Mouse (Mus musculus) small intestine, adult 2 months (tissue): Measurements from ENCODE around the gene Rab31. TPM values are rescaled to one million over a fixed set of nuclear protein-coding genes. Genes with fewer than 3 reads are reported as not detected.
A peak's percentile ranks its signal among the peaks of the same experiment; 100 is the strongest.

Experiments
- H3K27ac ChIP-seq: fragments of 200-500 bp; 2 replicates; pipeline ENCODE4 v1.5.1; 2012; ENCODE audit warnings: low read depth, low read length, control low read depth, inconsistent platforms; ENCODE audit not compliant: insufficient read depth
- H3K27me3 ChIP-seq: fragments of 200-500 bp; 2 replicates; pipeline ENCODE4 v1.6.1; 2012; ENCODE audit warnings: mild to moderate bottlenecking, moderate library complexity, low read length, inconsistent platforms; ENCODE audit not compliant: control insufficient read depth, insufficient read depth
- H3K36me3 ChIP-seq: fragments of 200-500 bp; 2 replicates; pipeline ENCODE4 v1.6.1; 2012; ENCODE audit warnings: mild to moderate bottlenecking, low read length, control low read depth, inconsistent platforms; ENCODE audit not compliant: control insufficient read depth, insufficient read depth
- H3K4me1 ChIP-seq: fragments of 200-500 bp; 2 replicates; pipeline ENCODE4 v1.6.1; 2012; ENCODE audit warnings: low read length, inconsistent platforms, mixed read lengths; ENCODE audit not compliant: control insufficient read depth, insufficient read depth, insufficient read length
- H3K4me3 ChIP-seq: fragments of 200-500 bp; 2 replicates; pipeline ENCODE4 v1.5.1; 2012; ENCODE audit warnings: low read depth, mild to moderate bottlenecking, control low read depth, inconsistent platforms, low read length, moderate library complexity
- CTCF ChIP-seq: fragments of 200-500 bp; IDR thresholded peaks from 2 replicates; pipeline ENCODE4 v1.5.1; 2012; ENCODE audit warnings: low read depth, mild to moderate bottlenecking, control low read depth, inconsistent platforms, low read length, moderate library complexity, mixed read lengths; ENCODE audit not compliant: insufficient replicate concordance, insufficient read length; ENCODE audit errors: extremely low read depth
- POLR2A ChIP-seq: fragments of 200-500 bp; IDR thresholded peaks from 2 replicates; pipeline ENCODE4 v1.6.1; 2012; ENCODE audit warnings: low read depth, mild to moderate bottlenecking, control low read depth, inconsistent platforms, low read length, moderate library complexity
- WGBS: fragments of 180-500 bp; shearing (Covaris S2); methylation state at CpG from one replicate; pipeline ENCODE4 v1.1.7; 2018; 5-methylcytosine and 5-hydroxymethylcytosine counted together
- polyA plus RNA-seq: library from polyadenylated mRNA; depleted of rRNA; stranded (reverse); fragments of >200 nt; gene quantifications from 2 replicates; pipeline ENCODE4 v1.2.3, GENCODE M21; 2012

Rab31 gene
- polyA plus RNA-seq, 1 experiment = 7.8 TPM

- no peaks in the 10 kb centered on the region for H3K27me3 ChIP-seq
- H3K4me3 ChIP-seq = no peak overlapping the region
- H3K36me3 ChIP-seq = peaks cover 16% of the 10 kb centered on the region
- TF ChIP-seq CTCF (no peak), POLR2A (no peak)
- 56% methylated on average over 12 of the region's 12 CpGs for WGBS
- H3K4me1 ChIP-seq = peaks cover 9% of the 10 kb centered on the region; the same call in 1 of the 2 replicates
- no peak overlapping the region for H3K27ac ChIP-seq
These were observed 16.2 kb upstream of the Rab31 start for GRCm38 (mm10) chr17:65788542-65789291.

DNA sequence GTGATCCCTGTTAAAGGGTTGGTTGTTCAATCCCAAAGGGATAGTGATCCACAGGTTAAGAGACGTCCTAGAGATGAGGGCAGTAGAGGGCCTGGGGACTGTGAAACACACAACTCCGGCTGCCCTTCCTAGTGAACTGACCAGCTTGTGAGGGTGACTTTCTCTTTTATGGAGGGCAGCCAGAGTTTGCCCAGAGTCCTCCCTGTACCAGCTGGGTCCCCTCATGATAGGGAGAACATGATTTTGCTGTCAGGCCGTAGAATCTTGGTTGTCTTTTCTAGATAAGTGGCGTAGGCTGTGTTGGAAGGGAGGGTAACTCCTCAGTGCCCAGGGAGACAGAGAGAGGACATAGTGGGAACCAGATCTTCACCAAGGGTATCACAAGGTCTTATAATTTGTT is 14.7 kb upstream of the Rab31 start:
- TF ChIP-seq CTCF (no peak), POLR2A (no peak)
- Histone ChIP-seq H3K27me3 (no peaks in the 10 kb centered on the region), H3K36me3 (peaks cover 16% of the 10 kb centered on the region), H3K4me1 (peaks cover 9% of the 10 kb centered on the region; the same call in 1 of the 2 replicates), H3K4me3 (no peak overlapping the region), H3K27ac (no peak overlapping the region)
- 89% methylated on average over 4 of the region's 4 CpGs for WGBS

DNA sequence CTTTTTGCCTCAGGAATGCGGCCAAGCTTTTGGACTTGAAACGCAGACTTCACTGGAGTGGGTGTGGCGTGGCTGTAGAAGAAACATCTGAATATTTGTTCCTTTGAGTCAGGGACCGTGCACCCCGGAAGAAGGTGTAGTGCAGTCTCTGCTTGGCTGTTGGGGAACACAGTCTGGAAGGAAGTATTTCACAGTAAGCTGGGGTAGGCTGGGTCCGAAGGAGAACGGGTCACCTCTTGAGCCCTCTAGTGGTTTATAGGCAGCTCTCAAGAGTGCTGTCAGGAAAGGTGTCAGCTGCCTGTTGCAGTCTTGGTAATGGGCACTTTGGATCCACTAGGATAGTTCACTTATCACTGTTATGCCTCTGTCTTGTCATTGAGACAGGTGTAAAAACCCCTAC is 13.7 kb upstream of the Rab31 start:
- Histone ChIP-seq H3K27me3 (no peaks in the 10 kb centered on the region), H3K36me3 (peaks cover 12% of the 10 kb centered on the region), H3K4me1 (peaks cover 9% of the 10 kb centered on the region; the same call in 1 of the 2 replicates), H3K4me3 (no peak overlapping the region), H3K27ac (no peak overlapping the region)
- TF ChIP-seq POLR2A (no peak), CTCF (peak; percentile 59; the same call in 1 of the 2 replicates)
- 52% methylated on average over 7 of the region's 7 CpGs for WGBS

DNA sequence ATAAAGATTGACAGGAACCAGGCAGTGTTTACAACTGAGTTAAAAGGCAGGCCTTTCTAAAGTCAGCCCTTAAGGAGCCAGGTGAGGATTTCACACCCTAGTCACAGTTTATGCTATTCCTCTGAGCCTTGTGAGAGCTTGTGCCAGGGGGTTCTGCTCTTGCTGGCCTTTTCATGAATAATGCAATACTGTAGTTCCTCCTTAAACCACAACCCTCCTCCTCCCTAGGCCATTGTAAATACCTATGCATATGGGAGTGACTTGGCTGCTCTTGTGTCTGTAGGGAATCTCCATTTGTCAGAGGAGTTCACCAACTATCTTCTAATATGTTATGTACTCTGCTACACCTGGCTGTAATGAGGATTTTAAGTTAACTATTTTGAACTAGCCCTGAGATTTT is 13.2 kb upstream of the Rab31 start:
- no peak overlapping the region for H3K27ac ChIP-seq
- TF ChIP-seq CTCF (no peak), POLR2A (no peak)
- H3K27me3 ChIP-seq = no peaks in the 10 kb centered on the region
- peaks cover 11% of the 10 kb centered on the region for H3K36me3 ChIP-seq
- no peak overlapping the region for H3K4me3 ChIP-seq
- peaks cover 9% of the 10 kb centered on the region; the same call in 1 of the 2 replicates for H3K4me1 ChIP-seq

- Histone ChIP-seq H3K4me1 (peaks cover 7% of the 10 kb centered on the region; the same call in 1 of the 2 replicates), H3K4me3 (peak overlapping the region; percentile 32; the same call in 1 of the 2 replicates), H3K27ac (peak overlapping the region; percentile 84), H3K36me3 (peaks cover 7% of the 10 kb centered on the region), H3K27me3 (no peaks in the 10 kb centered on the region)
- 53% methylated on average over 8 of the region's 8 CpGs for WGBS
- TF ChIP-seq CTCF = no peak
- no peak for TF ChIP-seq POLR2A
These were observed 12.1 kb upstream of the Rab31 start for GRCm38 (mm10) chr17:65784610-65785140.

DNA sequence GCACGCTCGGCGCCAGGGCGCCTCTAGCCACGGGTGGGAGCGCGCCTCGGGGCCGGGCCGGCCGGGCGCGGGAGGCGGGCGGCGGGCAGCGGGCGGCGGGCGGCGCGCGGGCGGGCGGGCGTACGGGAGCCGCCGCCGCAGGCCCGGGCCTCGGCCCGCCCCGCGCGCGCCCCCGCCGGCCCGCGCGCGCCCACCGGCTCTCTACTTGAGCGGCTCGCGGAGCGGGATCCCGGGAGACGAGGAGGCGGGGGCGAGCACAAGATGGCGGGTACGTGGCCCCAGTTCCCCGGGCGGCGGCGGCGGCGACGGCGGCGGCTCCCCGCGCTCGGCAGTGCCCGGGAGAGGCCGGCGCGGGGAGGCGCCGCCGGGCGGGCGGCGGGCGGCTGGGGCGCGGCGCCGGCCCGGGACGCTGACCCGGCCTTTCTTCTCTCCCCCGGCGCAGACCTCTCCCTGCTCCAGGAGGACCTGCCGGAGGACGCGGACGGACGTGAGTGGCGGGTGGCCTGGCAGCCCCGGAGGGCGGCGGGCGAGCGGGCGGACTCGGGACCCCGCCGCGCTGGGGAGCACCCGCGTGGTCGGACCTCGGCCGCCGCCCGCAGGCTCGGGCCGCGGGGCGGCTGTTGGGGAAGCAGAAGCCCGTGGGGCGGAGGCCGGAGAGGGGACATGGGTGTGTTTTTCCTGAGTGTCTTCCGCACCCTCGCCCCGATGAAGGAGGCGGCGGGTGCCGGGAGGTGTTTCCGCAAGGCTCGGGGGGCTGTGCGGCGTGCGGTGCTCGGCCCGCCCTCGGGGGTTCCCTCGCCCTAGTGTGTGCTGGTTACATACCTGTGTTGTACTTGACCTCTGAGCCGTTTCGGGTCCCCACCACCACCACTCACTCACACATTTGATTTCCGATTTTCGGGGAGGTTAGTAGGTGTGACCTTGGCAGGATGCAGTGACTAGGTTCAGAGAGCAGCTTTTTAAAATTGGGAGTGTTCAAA is 10.9 kb upstream of the Rab31 start:
- Histone ChIP-seq H3K27ac (peak overlapping the region; percentile 98), H3K27me3 (no peaks in the 10 kb centered on the region), H3K36me3 (peaks cover 5% of the 10 kb centered on the region), H3K4me1 (peaks cover 5% of the 10 kb centered on the region; the same call in 1 of the 2 replicates), H3K4me3 (peak overlapping the region; percentile 83)
- TF ChIP-seq CTCF = no peak
- TF ChIP-seq POLR2A = no peak
- WGBS = 2% methylated on average over 88 of the region's 135 CpGs

DNA sequence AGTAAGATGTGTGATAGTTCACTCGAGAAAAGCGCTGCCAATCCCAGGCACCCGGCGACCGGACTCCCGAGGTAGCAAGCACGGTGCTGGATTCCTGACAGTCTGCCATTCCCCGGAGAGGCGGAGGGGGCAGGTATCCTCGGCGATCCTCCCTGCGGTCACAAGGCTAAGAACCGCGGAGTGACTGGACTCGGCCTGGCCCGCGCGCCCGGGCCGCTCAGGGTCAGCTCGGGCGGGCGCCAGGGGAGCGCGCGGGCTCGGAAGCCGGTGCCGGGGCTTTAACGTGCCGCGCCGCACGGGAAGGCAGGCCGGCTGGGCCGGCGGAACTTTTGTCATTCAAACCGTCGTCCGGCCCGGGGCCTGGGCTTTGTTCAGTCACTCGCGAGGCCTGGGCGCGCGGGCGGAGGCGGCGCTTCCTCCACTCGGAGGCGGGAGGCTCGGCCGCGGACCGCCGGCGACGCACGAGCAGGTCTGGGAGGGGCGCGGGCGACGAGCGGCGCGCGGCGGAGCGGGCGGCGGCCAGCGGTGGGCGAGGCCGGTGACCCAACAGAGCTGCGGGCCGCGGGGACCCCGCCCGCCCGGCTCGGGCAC is 10.1 kb upstream of the Rab31 start, which contains the start of gene Ppp4r1:
Gene Ppp4r1, plus strand, starts transcription at position 23 of the 591 bp plus-strand sequence.
- Histone ChIP-seq H3K4me3 (peak within 1 kb of the TSS; percentile 83), H3K36me3 (peaks cover 5% of the 10 kb centered on the region), H3K4me1 (peaks cover 9% of the 10 kb centered on the region; the same call in 1 of the 2 replicates), H3K27me3 (no peaks in the 10 kb centered on the region), H3K27ac (peak within 1 kb of the TSS; percentile 98)
- 1% methylated on average over 81 of the region's 81 CpGs for WGBS
- TF ChIP-seq POLR2A (0 out of 2 replicates have a peak, but pooled peaks have one; percentile 27), CTCF (peak; percentile 24; the same call in 1 of the 2 replicates)
